Mouse (Mus musculus) intestine, embryonic 14.5 days (tissue): ENCODE data around the gene Smpd1. TPM values are rescaled to one million over a fixed set of nuclear protein-coding genes. Genes with fewer than 3 reads are reported as not detected.
A peak's percentile ranks its signal among the peaks of the same experiment; 100 is the strongest.

Source experiments
- ATAC-seq: fragments of 200-750 bp; cut with Nextera tagmentation; replicated peaks from 2 replicates; pipeline ENCODE4 v1.8.0; 2017; ENCODE audit warnings: low read depth, moderate number of reproducible peaks, moderate TSS enrichment, moderate library complexity; ENCODE audit not compliant: low FRiP score, low TSS enrichment
- DNase-seq: peaks from one replicate; pipeline ENCODE4 v3.0.0-alpha.2; 2018; ENCODE audit warnings: low spot score
- H3K27ac ChIP-seq: fragments of 300-500 bp; sonication (generic); 2 replicates; pipeline ENCODE4 v1.5.1; 2014; ENCODE audit warnings: low read depth, mild to moderate bottlenecking, control low read depth
- H3K27me3 ChIP-seq: fragments of 300-500 bp; sonication (generic); replicated peaks from 2 replicates; pipeline ENCODE4 v1.6.1; 2014; ENCODE audit warnings: low read length, control low read depth; ENCODE audit not compliant: control insufficient read depth, insufficient read depth
- H3K36me3 ChIP-seq: fragments of 300-500 bp; sonication (generic); 2 replicates; pipeline ENCODE4 v1.6.1; 2014; ENCODE audit warnings: low read length, control low read depth; ENCODE audit not compliant: control insufficient read depth, insufficient read depth
- H3K4me1 ChIP-seq: fragments of 300-500 bp; sonication (generic); replicated peaks from 2 replicates; pipeline ENCODE4 v1.6.1; 2014; ENCODE audit warnings: low read length, control low read depth, mixed read lengths; ENCODE audit not compliant: control insufficient read depth, insufficient read depth
- H3K4me2 ChIP-seq: fragments of 300-500 bp; sonication (generic); 2 replicates; pipeline ENCODE4 v1.6.1; 2014; ENCODE audit warnings: low read length
- H3K4me3 ChIP-seq: fragments of 300-500 bp; sonication (generic); 2 replicates; pipeline ENCODE4 v1.5.1; 2014; ENCODE audit warnings: low read depth, low read length, control low read depth, mixed read lengths
- H3K9ac ChIP-seq: fragments of 300-500 bp; sonication (generic); 2 replicates; pipeline ENCODE4 v1.6.1; 2014; ENCODE audit warnings: mild to moderate bottlenecking, low read length
- H3K9me3 ChIP-seq: fragments of 300-500 bp; sonication (generic); 2 replicates; pipeline ENCODE4 v1.6.1; 2016; ENCODE audit warnings: low read length, control low read depth; ENCODE audit not compliant: control insufficient read depth
- WGBS: fragments of 180-500 bp; shearing (Covaris S2); extraction: QIAGEN DNeasy Blood & Tissue Kit; methylation state at CpG from one replicate; pipeline ENCODE4 v1.1.7; 2014; 5-methylcytosine and 5-hydroxymethylcytosine counted together
- polyA plus RNA-seq: library from polyadenylated mRNA; unstranded; fragments of >200 nt; fragmentation: Nextera tagmentation; extraction: Ambion mirVana; gene quantifications from 2 replicates; pipeline ENCODE4 v1.2.1, GENCODE M21; 2014

The Smpd1 gene
- polyA plus RNA-seq, 1 experiment from 2014 or later: 36.1 TPM

GRCm38 (mm10) chr7:105553456-105554211 lies 526 bp upstream of the Smpd1 start:
- peaks cover 15% of the 10 kb centered on the region; the same call in 1 of the 2 replicates for H3K36me3 ChIP-seq
- peak overlapping the region; percentile 73 for H3K4me2 ChIP-seq
- H3K27me3 ChIP-seq: no peaks in the 10 kb centered on the region
- 29% methylated on average over 26 of the region's 27 CpGs for WGBS
- no peaks in the 10 kb centered on the region for H3K9me3 ChIP-seq
- DNase-seq (no peak), ATAC-seq (peak; percentile 5)
- peak overlapping the region; percentile 71 for H3K4me3 ChIP-seq
- H3K4me1 ChIP-seq: peaks cover 4% of the 10 kb centered on the region; the same call in 1 of the 2 replicates
- no peak overlapping the region for H3K27ac ChIP-seq
- peak overlapping the region; percentile 49; the same call in 1 of the 2 replicates for H3K9ac ChIP-seq

GRCm38 (mm10) chr7:105555571-105555970 lies 1.4 kb downstream of the Smpd1 start:
- 86% methylated on average over 10 of the region's 10 CpGs for WGBS
- Histone ChIP-seq H3K9me3 (no peaks in the 10 kb centered on the region), H3K27me3 (no peaks in the 10 kb centered on the region), H3K27ac (no peak overlapping the region), H3K4me2 (no peak overlapping the region), H3K9ac (no peak overlapping the region), H3K36me3 (peaks cover 23% of the 10 kb centered on the region; the same call in 1 of the 2 replicates), H3K4me1 (peaks cover 4% of the 10 kb centered on the region; the same call in 1 of the 2 replicates), H3K4me3 (no peak overlapping the region)
- ATAC-seq: no peak
- DNase-seq: no peak

GRCm38 (mm10) chr7:105556406-105556805 lies 2.2 kb downstream of the Smpd1 start:
- Histone ChIP-seq H3K4me3 (no peak overlapping the region), H3K4me1 (peaks cover 4% of the 10 kb centered on the region; the same call in 1 of the 2 replicates), H3K36me3 (peaks cover 26% of the 10 kb centered on the region), H3K9ac (no peak overlapping the region), H3K27me3 (no peaks in the 10 kb centered on the region), H3K9me3 (no peaks in the 10 kb centered on the region), H3K27ac (no peak overlapping the region), H3K4me2 (no peak overlapping the region)
- no peak for ATAC-seq
- no peak for DNase-seq
- WGBS: 88% methylated on average over 8 of the region's 8 CpGs

GRCm38 (mm10) chr7:105557671-105558070 lies 3.5 kb downstream of the Smpd1 start:
- Histone ChIP-seq H3K4me3 (no peak overlapping the region), H3K4me1 (peaks cover 4% of the 10 kb centered on the region; the same call in 1 of the 2 replicates), H3K9me3 (no peaks in the 10 kb centered on the region), H3K27ac (no peak overlapping the region), H3K36me3 (peaks cover 36% of the 10 kb centered on the region), H3K9ac (no peak overlapping the region), H3K4me2 (no peak overlapping the region), H3K27me3 (no peaks in the 10 kb centered on the region)
- 85% methylated on average over 11 of the region's 11 CpGs for WGBS
- DNase-seq (no peak), ATAC-seq (no peak)

- peaks cover 43% of the 10 kb centered on the region for H3K36me3 ChIP-seq
- H3K4me1 ChIP-seq: peaks cover 4% of the 10 kb centered on the region; the same call in 1 of the 2 replicates
- 93% methylated on average over 9 of the region's 9 CpGs for WGBS
Observed at GRCm38 (mm10) chr7:105559016-105559415, 4.9 kb downstream of the Smpd1 start.

GRCm38 (mm10) chr7:105562317-105562716 lies 8.2 kb downstream of the Smpd1 start:
- H3K36me3 ChIP-seq: peaks cover 70% of the 10 kb centered on the region
- no peak for DNase-seq

More at GRCm38 (mm10) chr7:105559016-105559415, 4.9 kb downstream of the Smpd1 start:
- Histone ChIP-seq H3K27me3 (no peaks in the 10 kb centered on the region), H3K9ac (no peak overlapping the region), H3K4me2 (no peak overlapping the region), H3K9me3 (no peaks in the 10 kb centered on the region), H3K4me3 (no peak overlapping the region), H3K27ac (no peak overlapping the region)
- DNase-seq: no peak
- ATAC-seq: no peak

GRCm38 (mm10) chr7:105563367-105563766 lies 9.2 kb downstream of the Smpd1 start:
- no peak overlapping the region for H3K4me2 ChIP-seq
- H3K9ac ChIP-seq: no peak overlapping the region
- no peaks in the 10 kb centered on the region for H3K27me3 ChIP-seq
- no peak for ATAC-seq
- H3K4me3 ChIP-seq: no peak overlapping the region
- H3K36me3 ChIP-seq: peaks cover 64% of the 10 kb centered on the region
- WGBS: 88% methylated on average over 3 of the region's 3 CpGs
- no peaks in the 10 kb centered on the region for H3K9me3 ChIP-seq
- no peak for DNase-seq
- no peak overlapping the region for H3K27ac ChIP-seq
- H3K4me1 ChIP-seq: no peaks in the 10 kb centered on the region

More at GRCm38 (mm10) chr7:105562317-105562716, 8.2 kb downstream of the Smpd1 start:
- Histone ChIP-seq H3K27me3 (no peaks in the 10 kb centered on the region), H3K27ac (no peak overlapping the region), H3K9ac (no peak overlapping the region), H3K4me2 (no peak overlapping the region), H3K4me1 (no peaks in the 10 kb centered on the region), H3K9me3 (no peaks in the 10 kb centered on the region), H3K4me3 (no peak overlapping the region)
- ATAC-seq: no peak
- WGBS: 94% methylated on average over 3 of the region's 3 CpGs

GRCm38 (mm10) chr7:105565071-105565836 lies 11.1 kb downstream of the Smpd1 start:
- WGBS: 88% methylated on average over 17 of the region's 17 CpGs
- Histone ChIP-seq H3K4me2 (no peak overlapping the region), H3K27ac (no peak overlapping the region), H3K9me3 (no peaks in the 10 kb centered on the region), H3K4me1 (peaks cover 8% of the 10 kb centered on the region), H3K36me3 (peaks cover 54% of the 10 kb centered on the region), H3K27me3 (no peaks in the 10 kb centered on the region), H3K4me3 (no peak overlapping the region), H3K9ac (no peak overlapping the region)
- no peak for ATAC-seq
- DNase-seq: no peak
